Mouse (Mus musculus): ENCODE measurements around the gene Fam168a.
"Not testable (repeated sequence)": the region's sequence is repeated elsewhere in the genome, so short reads cannot be mapped to it uniquely, and the experiment has no call there.

Fam168a gene

GRCm38 (mm10) chr7:100706883-100707480, 547 bp downstream of the Fam168a start:
- DNase-seq (ENCODE audit: low spot score in 2 of 2), result peak in 1 of 2 experiments; percentile 30

GRCm38 (mm10) chr7:100718741-100719140, 12.3 kb downstream of the Fam168a start:
- no peak for DNase-seq (ENCODE audit: low spot score in 2 of 2)

- no peak for DNase-seq (ENCODE audit: low spot score in 2 of 2)
These were observed 15.8 kb downstream of the Fam168a start for GRCm38 (mm10) chr7:100722268-100722667.

- DNase-seq (ENCODE audit: low spot score in 2 of 2), result no peak
These were observed 17.2 kb downstream of the Fam168a start for GRCm38 (mm10) chr7:100723453-100724294.

GRCm38 (mm10) chr7:100727538-100728085, 21.2 kb downstream of the Fam168a start:
- no peak for DNase-seq (ENCODE audit: low spot score in 2 of 2)

GRCm38 (mm10) chr7:100729778-100730177, 23.3 kb downstream of the Fam168a start:
- DNase-seq (ENCODE audit: low spot score in 2 of 2), result no peak

GRCm38 (mm10) chr7:100732341-100733050, 26.1 kb downstream of the Fam168a start:
- DNase-seq (ENCODE audit: low spot score in 2 of 2), result no peak

- no peak for DNase-seq (ENCODE audit: low spot score in 2 of 2)
These were observed 26.8 kb downstream of the Fam168a start for GRCm38 (mm10) chr7:100733051-100733813.

- DNase-seq (ENCODE audit: low spot score in 2 of 2), result no peak
These were observed 27.8 kb downstream of the Fam168a start for GRCm38 (mm10) chr7:100734201-100734600.

GRCm38 (mm10) chr7:100734905-100735304, 28.5 kb downstream of the Fam168a start:
- DNase-seq (ENCODE audit: low spot score in 2 of 2), result not testable (repeated sequence)

- no peak for DNase-seq (ENCODE audit: low spot score in 2 of 2)
These were observed 29.7 kb downstream of the Fam168a start for GRCm38 (mm10) chr7:100736131-100736530.

GRCm38 (mm10) chr7:100744372-100744771, 37.9 kb downstream of the Fam168a start:
- DNase-seq (ENCODE audit: low spot score in 2 of 2), result no peak

GRCm38 (mm10) chr7:100750101-100750500, 43.7 kb downstream of the Fam168a start:
- no peak for DNase-seq (ENCODE audit: low spot score in 2 of 2)

GRCm38 (mm10) chr7:100758718-100759117, 52.3 kb downstream of the Fam168a start:
- peak in 1 of 2 experiments; percentile 12 for DNase-seq (ENCODE audit: low spot score in 2 of 2)

GRCm38 (mm10) chr7:100762726-100763125, 56.3 kb downstream of the Fam168a start:
- no peak for DNase-seq (ENCODE audit: low spot score in 2 of 2)

- no peak for DNase-seq (ENCODE audit: low spot score in 2 of 2)
These were observed 61.1 kb downstream of the Fam168a start for GRCm38 (mm10) chr7:100767568-100767967.

- no peak for DNase-seq (ENCODE audit: low spot score in 2 of 2)
These were observed 61.6 kb downstream of the Fam168a start for GRCm38 (mm10) chr7:100768009-100768408.

GRCm38 (mm10) chr7:100769534-100770083, 63.2 kb downstream of the Fam168a start:
- DNase-seq (ENCODE audit: low spot score in 2 of 2), result no peak

- no peak for DNase-seq (ENCODE audit: low spot score in 2 of 2)
These were observed 64.4 kb downstream of the Fam168a start for GRCm38 (mm10) chr7:100770669-100771341.

GRCm38 (mm10) chr7:100774189-100774588, 67.8 kb downstream of the Fam168a start:
- DNase-seq (ENCODE audit: low spot score in 2 of 2), result no peak
